In the genomic region with DNA sequence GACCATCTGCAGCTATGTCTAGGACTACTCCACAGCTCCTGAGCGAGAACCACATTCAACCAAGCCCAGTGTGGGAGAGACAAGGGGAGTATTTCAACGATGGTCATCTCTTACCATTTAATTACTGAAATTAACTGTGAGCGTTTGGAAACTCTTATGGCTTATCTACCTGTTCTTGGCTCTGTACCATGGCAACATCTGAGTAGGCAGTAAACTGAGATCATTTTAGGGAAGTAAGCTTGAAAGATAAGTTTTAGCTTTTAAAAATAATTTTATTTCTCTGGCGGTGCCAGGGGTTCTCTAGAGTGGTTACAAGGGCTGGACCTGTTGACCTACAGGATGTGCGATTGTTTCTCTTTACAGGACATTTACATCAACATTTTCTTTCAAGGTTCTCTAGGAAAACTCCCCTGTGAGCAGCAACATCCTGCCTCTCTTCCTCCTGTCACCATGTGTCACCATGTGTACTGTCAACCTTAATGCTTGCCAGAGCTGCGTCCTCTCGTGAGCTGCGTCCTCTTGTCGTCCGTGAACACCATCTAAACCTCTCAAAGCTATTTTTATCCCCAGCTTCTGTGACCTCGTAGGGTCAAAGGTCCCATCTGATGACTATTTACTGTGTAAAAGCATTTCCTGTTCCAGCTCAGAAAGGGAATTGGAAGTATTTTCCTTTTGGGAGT, we compare ENCODE assay signal across 9 mouse cellular contexts. TPM values are rescaled to one million over a fixed set of nuclear protein-coding genes. Genes with fewer than 3 reads are reported as not detected.
A peak's percentile ranks its signal among the peaks of the same experiment; 100 is the strongest.
DNase-seq lines count a peak whose midpoint lies in the region; ATAC-seq lines count a peak whose summit lies in the region.
"Had no signal": no experiment of that assay in that cellular context is flagged by ENCODE, and none has a peak within 500 bp of the region (broad histone marks: within the 10 kb centered on the region; RNA-seq: fewer than 3 reads in every experiment).

No protein-coding gene starts in this region.

- H3K9ac ChIP-seq in heart, embryonic 12.5 days: no peak overlapping the region
- H3K9ac ChIP-seq in midbrain, embryonic 11.5 days (ENCODE audit: low read length): no peak overlapping the region

- no peaks in the 10 kb centered on the region for H3K27me3 ChIP-seq in heart, embryonic 12.5 days (replicated peaks)
- peaks cover 14% of the 10 kb centered on the region; the same call in 1 of the 2 replicates for H3K27me3 ChIP-seq in limb, embryonic 10.5 days (ENCODE audit: low read depth, poor library complexity, severe bottlenecking)
- H3K27me3 ChIP-seq in midbrain, embryonic 11.5 days (ENCODE audit: control insufficient read depth, insufficient read depth, low read length): peaks cover 21% of the 10 kb centered on the region

- 0 out of 2 replicates have a peak, but pooled peaks cover 4% of the 10 kb centered on the region for H3K36me3 ChIP-seq in heart, embryonic 12.5 days
- H3K36me3 ChIP-seq in limb, embryonic 10.5 days: no peaks in the 10 kb centered on the region
- H3K36me3 ChIP-seq in midbrain, embryonic 11.5 days (ENCODE audit: control insufficient read depth, insufficient read depth, low read length): no peaks in the 10 kb centered on the region

- DNase-seq in A20 (ENCODE audit: low read depth, low spot score): peak; percentile 14
- peak; percentile 14 to 21 for DNase-seq in B cell, adult 2 months
- DNase-seq in limb, embryonic 10.5 days (ENCODE audit: low spot score): no peak
- DNase-seq in urinary bladder, postnatal 25 days (ENCODE audit: low spot score): no peak
- no peak for DNase-seq in midbrain, embryonic 11.5 days (ENCODE audit: low spot score, missing footprints)
- no peak for DNase-seq in spleen, postnatal 10 days (ENCODE audit: low spot score in 2 of 2)
- DNase-seq: adrenal gland, postnatal 36 days; cerebellum, postnatal 10 days had no signal

- peaks cover 72% of the 10 kb centered on the region for H3K4me1 ChIP-seq in heart, embryonic 12.5 days (replicated peaks)
- peaks cover 55% of the 10 kb centered on the region for H3K4me1 ChIP-seq in limb, embryonic 10.5 days
- peaks cover 2% of the 10 kb centered on the region; the same call in 1 of the 2 replicates for H3K4me1 ChIP-seq in midbrain, embryonic 11.5 days (ENCODE audit: control insufficient read depth, insufficient read depth, low read length)

- no peak overlapping the region for H3K4me3 ChIP-seq in heart, embryonic 12.5 days
- no peak overlapping the region for H3K4me3 ChIP-seq in limb, embryonic 10.5 days
- H3K4me3 ChIP-seq in midbrain, embryonic 11.5 days (ENCODE audit: low read depth, low read length): no peak overlapping the region

- H3K27ac ChIP-seq in heart, embryonic 12.5 days (ENCODE audit: poor library complexity, severe bottlenecking): peak overlapping the region; percentile 44; the same call in 1 of the 2 replicates
- H3K27ac ChIP-seq in limb, embryonic 10.5 days: peak overlapping the region; percentile 53; the same call in 1 of the 2 replicates
- no peak overlapping the region for H3K27ac ChIP-seq in midbrain, embryonic 11.5 days (ENCODE audit: low read depth, low read length)

- H3K4me2 ChIP-seq in heart, embryonic 12.5 days: peak overlapping the region; percentile 20; the same call in 1 of the 2 replicates
- no peak overlapping the region for H3K4me2 ChIP-seq in midbrain, embryonic 11.5 days

- ATAC-seq in heart, embryonic 12.5 days (ENCODE audit: insufficient number of reproducible peaks, low FRiP score): peak; percentile 43; the same call in 1 of the 2 replicates
- ATAC-seq in midbrain, embryonic 11.5 days (ENCODE audit: low FRiP score): no peak

- no peaks in the 10 kb centered on the region for H3K9me3 ChIP-seq in heart, embryonic 12.5 days (replicated peaks)
- no peaks in the 10 kb centered on the region for H3K9me3 ChIP-seq in limb, embryonic 10.5 days (replicated peaks)
- H3K9me3 ChIP-seq in midbrain, embryonic 11.5 days (ENCODE audit: control insufficient read depth, low read length): no peaks in the 10 kb centered on the region

- 27% methylated on average over 11 of the region's 11 CpGs for WGBS in heart, embryonic 12.5 days
- 43% methylated on average over 11 of the region's 11 CpGs for WGBS in limb, embryonic 10.5 days
- 73% methylated on average over 11 of the region's 11 CpGs for WGBS in midbrain, embryonic 11.5 days

RNA-seq across cellular contexts. Expression of gene Hopx, which starts 15.5 kb away (rescaled TPM):
- polyA plus RNA-seq in heart, embryonic 12.5 days (2016; fragmentation: Nextera tagmentation; extraction: Ambion mirVana): 14.4 and 14.6 TPM in 2 replicates
- not detected in 2 replicates for polyA plus RNA-seq in limb, embryonic 10.5 days (2016; fragmentation: Nextera tagmentation; extraction: Ambion mirVana)
- polyA plus RNA-seq in midbrain, embryonic 11.5 days (2014; fragmentation: Nextera tagmentation; extraction: Ambion mirVana): 0.37 TPM in 1 of 2 replicates, not detected in the other

Comparison
In these comparisons a context has a peak if more than half of its experiments do, and no peak if none do; other contexts are left out.
1. DNase-seq: peak in A20 (single experiment) and B cell, adult 2 months (2 of 2); none in limb, embryonic 10.5 days (single experiment), urinary bladder, postnatal 25 days (single experiment), midbrain, embryonic 11.5 days (single experiment) and spleen, postnatal 10 days (0 of 2).
2. RNA of gene Hopx, which starts 15.5 kb away (polyA plus RNA-seq): 14.4 to 14.6 TPM in heart, embryonic 12.5 days; 0.37 TPM in midbrain, embryonic 11.5 days and not detected in limb, embryonic 10.5 days; every median in the first group is over 10 times any median in the second.